ENCODE assay signal across 10 mouse cellular contexts in the genomic region with DNA sequence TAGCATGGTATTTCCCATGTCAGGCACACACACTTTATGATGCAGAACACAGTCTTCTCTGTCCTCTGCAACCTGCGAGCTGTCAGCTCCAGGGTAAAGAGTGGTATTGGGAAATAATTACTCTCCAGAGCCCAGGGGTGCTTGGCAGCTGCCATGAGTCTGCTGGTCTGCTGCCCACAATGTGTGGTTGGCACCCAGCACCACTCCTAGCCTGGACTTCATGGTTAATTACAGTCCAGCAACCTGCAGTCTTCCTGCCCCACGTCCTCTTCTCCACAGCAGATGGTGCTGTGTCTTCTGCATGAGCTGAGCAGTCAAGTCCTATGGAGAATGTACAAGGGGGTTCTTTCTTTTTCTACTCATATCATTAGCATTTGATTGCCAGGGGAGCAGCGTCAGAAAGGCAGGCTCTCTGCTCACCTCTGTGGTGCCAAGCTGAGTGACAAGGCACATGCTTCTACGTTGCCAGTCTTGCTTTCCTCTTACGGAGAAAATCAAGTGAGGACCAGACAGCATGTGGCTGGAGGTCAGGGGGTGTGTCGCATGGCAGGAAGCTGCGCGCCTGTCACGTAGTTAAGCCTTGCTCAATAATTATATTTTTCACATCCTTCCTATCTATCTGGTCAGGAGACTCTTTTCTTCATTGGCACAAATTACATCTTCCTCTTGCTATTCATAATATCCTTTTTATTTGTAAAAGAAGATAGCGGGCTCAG.
DNase-seq lines count a peak whose midpoint lies in the region; ATAC-seq lines count a peak whose summit lies in the region.
"Had no signal": no experiment of that assay in that cellular context is flagged by ENCODE, and none has a peak within 500 bp of the region (broad histone marks: within the 10 kb centered on the region; RNA-seq: fewer than 3 reads in every experiment).

No protein-coding gene starts in this region.

- ATAC-seq in granulocyte monocyte progenitor cell, adult 5-6 weeks (replicated peaks; ENCODE audit: poor library complexity, severe bottlenecking), result peak; percentile 66
- ATAC-seq in frontal cortex, adult (ENCODE audit: low TSS enrichment), result no peak

- DNase-seq in heart, adult 11 months, result peak; percentile 93
- DNase-seq in heart, postnatal 4 days, result no peak
- DNase-seq in ovary, postnatal 36 days (ENCODE audit: low spot score), result peak; percentile 23
- DNase-seq in ovary, adult 18-20 months (ENCODE audit: low spot score), result no peak
- DNase-seq in yolk sac, embryonic 10.5 days (ENCODE audit: low spot score), result no peak
- DNase-seq in spleen, postnatal 14 days (ENCODE audit: low spot score in 2 of 2), result no peak
- DNase-seq: layer of hippocampus, adult 9-11 months; lung, postnatal 14 days had no signal

Comparison
In these comparisons a context has a peak if more than half of its experiments do, and no peak if none do; other contexts are left out.
1. DNase-seq: peak in heart, adult 11 months (single experiment) and ovary, postnatal 36 days (single experiment); none in heart, postnatal 4 days (single experiment), ovary, adult 18-20 months (single experiment), yolk sac, embryonic 10.5 days (single experiment) and spleen, postnatal 14 days (0 of 2).